Mouse (Mus musculus) bone marrow, adult 2 months (tissue): ENCODE results near the gene Aup1.

ENCODE experiments used
- CTCF ChIP-seq: fragments of 200-500 bp; IDR thresholded peaks from 2 replicates; pipeline ENCODE4 v1.5.1; 2011; ENCODE audit warnings: low read length, control low read depth; ENCODE audit not compliant: control insufficient read depth, insufficient read depth
- POLR2A ChIP-seq: fragments of 200-500 bp; IDR thresholded peaks from 2 replicates; pipeline ENCODE4 v1.6.1; 2011; ENCODE audit warnings: low read depth, mild to moderate bottlenecking, control low read depth, low read length, borderline replicate concordance; ENCODE audit not compliant: control insufficient read depth

DNA sequence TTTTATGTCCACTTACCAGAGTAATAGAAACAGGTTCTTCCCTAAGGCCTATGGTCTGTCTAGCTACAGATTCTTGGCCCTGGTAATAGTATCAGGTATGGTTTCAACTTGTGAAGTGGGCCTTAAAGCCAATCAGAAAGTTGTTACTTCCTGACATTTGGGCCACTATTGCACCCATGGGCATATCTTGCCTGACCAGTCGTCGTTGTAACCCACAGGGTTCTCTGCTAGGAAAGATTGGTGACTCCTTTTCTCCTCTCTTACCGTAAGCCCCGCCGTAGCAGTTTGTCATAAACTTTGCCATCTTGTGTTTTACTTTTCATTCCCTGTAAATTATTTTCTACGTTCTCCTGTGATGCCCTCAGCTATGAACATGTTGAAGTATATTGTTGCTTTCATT is 34.2 kb upstream of the Aup1 start:
- no peak for TF ChIP-seq POLR2A
- TF ChIP-seq CTCF = no peak
